Mouse (Mus musculus) A20 (cell line): ENCODE measurements around the gene Caskin1.

ENCODE experiments used
- DNase-seq: peaks from one replicate; pipeline ENCODE4 v3.0.0-alpha.2; 2011; ENCODE audit warnings: low read depth, low spot score

Gene Caskin1

GRCm38 (mm10) chr17:24470701-24471527, 17.5 kb upstream of the Caskin1 start:
- no peak for DNase-seq

- DNase-seq = no peak
Observed at GRCm38 (mm10) chr17:24472512-24472911, 15.9 kb upstream of the Caskin1 start.

GRCm38 (mm10) chr17:24473612-24474275, 14.7 kb upstream of the Caskin1 start, which contains the start of gene Bricd5:
Bricd5 (plus strand) TSS chr17:24473884.
- DNase-seq = no peak

GRCm38 (mm10) chr17:24474557-24474956, 13.8 kb upstream of the Caskin1 start:
- DNase-seq = no peak

- no peak for DNase-seq
Observed at GRCm38 (mm10) chr17:24475586-24475985, 12.8 kb upstream of the Caskin1 start.

GRCm38 (mm10) chr17:24476022-24476776, 12.2 kb upstream of the Caskin1 start:
- DNase-seq = no peak

GRCm38 (mm10) chr17:24477053-24477984, 11.1 kb upstream of the Caskin1 start:
- no peak for DNase-seq

GRCm38 (mm10) chr17:24477985-24478600, 10.3 kb upstream of the Caskin1 start:
- DNase-seq = no peak

GRCm38 (mm10) chr17:24478663-24479380, 9.6 kb upstream of the Caskin1 start, which contains the start of gene Mlst8:
Mlst8 (minus strand) TSS chr17:24479078.
- DNase-seq = peak; percentile 99

GRCm38 (mm10) chr17:24479431-24479830, 9.0 kb upstream of the Caskin1 start:
- DNase-seq = no peak

- DNase-seq = peak; percentile 61
Observed at GRCm38 (mm10) chr17:24480201-24480826, 8.1 kb upstream of the Caskin1 start.

GRCm38 (mm10) chr17:24481027-24481815, 7.2 kb upstream of the Caskin1 start:
- no peak for DNase-seq

GRCm38 (mm10) chr17:24483495-24483894, 4.9 kb upstream of the Caskin1 start:
- DNase-seq = no peak

- DNase-seq = no peak
Observed at GRCm38 (mm10) chr17:24485090-24485860, 3.1 kb upstream of the Caskin1 start.

GRCm38 (mm10) chr17:24488662-24489264, 362 bp downstream of the Caskin1 start:
- DNase-seq = no peak

- no peak for DNase-seq
Observed at GRCm38 (mm10) chr17:24489265-24490030, 1.0 kb downstream of the Caskin1 start.

GRCm38 (mm10) chr17:24490399-24490798, 2.0 kb downstream of the Caskin1 start:
- DNase-seq = no peak
